Mouse (Mus musculus): ENCODE measurements at regions not wholly inside any gene's neighbourhood (a gene's known extent, or its start where the extent isn't known, plus 50 kb on each side); places are given as distances from the start of the nearest gene placed in this dataset.

- no peaks in the 10 kb centered on the region for H3K36me3 ChIP-seq
- H3K4me1 ChIP-seq (replicated peaks): no peaks in the 10 kb centered on the region
- no peak for ATAC-seq (ENCODE audit: insufficient number of reproducible peaks, low FRiP score)
- no peak overlapping the region for H3K4me3 ChIP-seq
- 47% methylated on average over 10 of the region's 10 CpGs for WGBS
- H3K9me3 ChIP-seq (replicated peaks): no peaks in the 10 kb centered on the region
- H3K9ac ChIP-seq: no peak overlapping the region
- no peak overlapping the region for H3K27ac ChIP-seq (ENCODE audit: poor library complexity, severe bottlenecking)
- 0 out of 2 replicates have a peak overlapping the region, but pooled peaks have one; percentile 3 for H3K4me2 ChIP-seq
- H3K27me3 ChIP-seq (replicated peaks): no peaks in the 10 kb centered on the region
Measured at GRCm38 (mm10) chr16:46581115-46581514, 82.8 kb upstream of the Nectin3 start.

- ATAC-seq (ENCODE audit: insufficient number of reproducible peaks, low FRiP score): no peak
- no peak overlapping the region for H3K4me2 ChIP-seq
- no peak overlapping the region for H3K9ac ChIP-seq
- no peaks in the 10 kb centered on the region for H3K4me1 ChIP-seq (replicated peaks)
- no peak overlapping the region for H3K4me3 ChIP-seq
- H3K36me3 ChIP-seq: no peaks in the 10 kb centered on the region
- no peak overlapping the region for H3K27ac ChIP-seq (ENCODE audit: poor library complexity, severe bottlenecking)
- 77% methylated on average over 6 of the region's 6 CpGs for whole genome bisulfite sequencing
- H3K9me3 ChIP-seq (replicated peaks): no peaks in the 10 kb centered on the region
- no peaks in the 10 kb centered on the region for H3K27me3 ChIP-seq (replicated peaks)
Measured at GRCm38 (mm10) chr16:46574221-46574620, 75.9 kb upstream of the Nectin3 start.

- Histone ChIP-seq H3K9ac (no peak overlapping the region), H3K27me3 (replicated peaks) (no peaks in the 10 kb centered on the region), H3K4me1 (replicated peaks) (no peaks in the 10 kb centered on the region), H3K36me3 (no peaks in the 10 kb centered on the region), H3K4me2 (no peak overlapping the region), H3K9me3 (replicated peaks) (no peaks in the 10 kb centered on the region), H3K27ac (ENCODE audit: poor library complexity, severe bottlenecking) (no peak overlapping the region), H3K4me3 (no peak overlapping the region)
- WGBS: 77% methylated on average over 1 of the region's 1 CpGs
- ATAC-seq (ENCODE audit: insufficient number of reproducible peaks, low FRiP score): no peak
Measured at GRCm38 (mm10) chr16:46567446-46567845, 69.1 kb upstream of the Nectin3 start.

- Histone ChIP-seq H3K4me3 (no peak overlapping the region), H3K9me3 (replicated peaks) (no peaks in the 10 kb centered on the region), H3K27ac (ENCODE audit: poor library complexity, severe bottlenecking) (no peak overlapping the region), H3K27me3 (replicated peaks) (no peaks in the 10 kb centered on the region), H3K36me3 (no peaks in the 10 kb centered on the region), H3K4me1 (replicated peaks) (no peaks in the 10 kb centered on the region), H3K9ac (no peak overlapping the region), H3K4me2 (no peak overlapping the region)
- WGBS: 73% methylated on average over 4 of the region's 4 CpGs
- no peak for ATAC-seq (ENCODE audit: insufficient number of reproducible peaks, low FRiP score)
Measured at GRCm38 (mm10) chr16:46566020-46566581, 67.8 kb upstream of the Nectin3 start.

- H3K27ac ChIP-seq (ENCODE audit: poor library complexity, severe bottlenecking): no peak overlapping the region
- H3K36me3 ChIP-seq: no peaks in the 10 kb centered on the region
- H3K4me3 ChIP-seq: no peak overlapping the region
- ATAC-seq (ENCODE audit: insufficient number of reproducible peaks, low FRiP score): no peak
- 77% methylated on average over 3 of the region's 3 CpGs for WGBS
- H3K9me3 ChIP-seq (replicated peaks): no peaks in the 10 kb centered on the region
- H3K4me1 ChIP-seq (replicated peaks): no peaks in the 10 kb centered on the region
- no peak overlapping the region for H3K9ac ChIP-seq
- H3K4me2 ChIP-seq: no peak overlapping the region
- H3K27me3 ChIP-seq (replicated peaks): no peaks in the 10 kb centered on the region
Measured at GRCm38 (mm10) chr16:46557281-46557680, 59.0 kb upstream of the Nectin3 start.

GRCm38 (mm10) chr16:46548207-46548606 is 49.9 kb upstream of the Nectin3 start:
- H3K27ac ChIP-seq (ENCODE audit: poor library complexity, severe bottlenecking): no peak overlapping the region
- no peak overlapping the region for H3K9ac ChIP-seq
- no peaks in the 10 kb centered on the region for H3K9me3 ChIP-seq (replicated peaks)
- H3K4me1 ChIP-seq (replicated peaks): no peaks in the 10 kb centered on the region
- no peaks in the 10 kb centered on the region for H3K36me3 ChIP-seq
- WGBS: 78% methylated on average over 1 of the region's 1 CpGs
- no peak for ATAC-seq (ENCODE audit: insufficient number of reproducible peaks, low FRiP score)
- H3K4me3 ChIP-seq: no peak overlapping the region
- H3K27me3 ChIP-seq (replicated peaks): no peaks in the 10 kb centered on the region
- H3K4me2 ChIP-seq: no peak overlapping the region
